Mouse (Mus musculus) liver, adult (tissue): ENCODE data around the gene Dcst1.

Experiments used
- GATA4 ChIP-seq: IDR thresholded peaks from 2 replicates; pipeline ENCODE4 v1.6.1; 2014; ENCODE audit warnings: mild to moderate bottlenecking, low read length; ENCODE audit not compliant: insufficient replicate concordance

The Dcst1 gene

GRCm38 (mm10) chr3:89333053-89333452 lies 32.0 kb downstream of the Dcst1 start:
- no peak for TF ChIP-seq GATA4

GRCm38 (mm10) chr3:89332476-89332875 lies 32.6 kb downstream of the Dcst1 start:
- TF ChIP-seq GATA4, result no peak

- TF ChIP-seq GATA4, result no peak
These were observed 33.0 kb downstream of the Dcst1 start for GRCm38 (mm10) chr3:89332013-89332412.

GRCm38 (mm10) chr3:89331561-89331960 lies 33.5 kb downstream of the Dcst1 start:
- no peak for TF ChIP-seq GATA4

- TF ChIP-seq GATA4, result no peak
These were observed 34.1 kb downstream of the Dcst1 start for GRCm38 (mm10) chr3:89330948-89331347.

- TF ChIP-seq GATA4, result no peak
These were observed 34.7 kb downstream of the Dcst1 start for GRCm38 (mm10) chr3:89330346-89330745.

- TF ChIP-seq GATA4, result no peak
These were observed 36.4 kb downstream of the Dcst1 start for GRCm38 (mm10) chr3:89328623-89329022.

GRCm38 (mm10) chr3:89327371-89327870 lies 37.6 kb downstream of the Dcst1 start:
- TF ChIP-seq GATA4, result no peak

- no peak for TF ChIP-seq GATA4
These were observed 39.2 kb downstream of the Dcst1 start for GRCm38 (mm10) chr3:89325882-89326281.

- no peak for TF ChIP-seq GATA4
These were observed 42.4 kb downstream of the Dcst1 start, which contains the start of gene Efna3 for GRCm38 (mm10) chr3:89322514-89323165. TSS of gene Efna3 (minus strand) at chr3:89322965.

- TF ChIP-seq GATA4, result no peak
These were observed 42.9 kb downstream of the Dcst1 start for GRCm38 (mm10) chr3:89322131-89322500.

- TF ChIP-seq GATA4, result no peak
These were observed 43.6 kb downstream of the Dcst1 start for GRCm38 (mm10) chr3:89321183-89322130.

- TF ChIP-seq GATA4, result no peak
These were observed 44.4 kb downstream of the Dcst1 start for GRCm38 (mm10) chr3:89320581-89321182.

- TF ChIP-seq GATA4, result no peak
These were observed 45.3 kb downstream of the Dcst1 start for GRCm38 (mm10) chr3:89319591-89320350.
